Mouse (Mus musculus) layer of hippocampus, adult 11-12 months (tissue): Measurements from ENCODE around the gene Glt1d1.
"Not testable (repeated sequence)": the region's sequence is repeated elsewhere in the genome, so short reads cannot be mapped to it uniquely, and the experiment has no call there.

ENCODE experiments used
- DNase-seq: peaks from one replicate; pipeline ENCODE4 v3.0.0; 2022; ENCODE audit warnings: low spot score

Gene Glt1d1

GRCm38 (mm10) chr5:127698525-127698924, 66.5 kb downstream of the Glt1d1 start:
- DNase-seq: no peak

- no peak for DNase-seq
Observed at GRCm38 (mm10) chr5:127699679-127700078, 67.6 kb downstream of the Glt1d1 start.

DNA sequence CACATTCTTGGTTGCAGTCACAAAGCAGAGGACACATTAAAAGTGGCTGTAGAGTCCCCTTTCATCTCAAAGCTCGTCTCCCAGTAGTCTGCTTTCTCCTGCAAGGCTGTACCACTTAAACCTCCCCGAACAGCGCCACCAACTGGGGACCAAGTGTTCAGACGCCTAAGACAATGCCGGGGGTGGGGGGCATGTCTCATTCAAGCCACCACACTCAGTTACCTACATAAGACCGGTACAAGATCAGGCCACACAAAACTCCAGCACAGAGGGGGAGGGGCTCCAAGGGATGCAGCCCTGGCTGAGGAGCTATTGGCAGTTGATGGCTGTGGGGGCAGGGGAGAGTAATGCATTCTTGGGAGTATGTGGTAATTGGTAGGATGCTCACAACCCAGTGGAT, 68.1 kb downstream of the Glt1d1 start:
- no peak for DNase-seq

DNA sequence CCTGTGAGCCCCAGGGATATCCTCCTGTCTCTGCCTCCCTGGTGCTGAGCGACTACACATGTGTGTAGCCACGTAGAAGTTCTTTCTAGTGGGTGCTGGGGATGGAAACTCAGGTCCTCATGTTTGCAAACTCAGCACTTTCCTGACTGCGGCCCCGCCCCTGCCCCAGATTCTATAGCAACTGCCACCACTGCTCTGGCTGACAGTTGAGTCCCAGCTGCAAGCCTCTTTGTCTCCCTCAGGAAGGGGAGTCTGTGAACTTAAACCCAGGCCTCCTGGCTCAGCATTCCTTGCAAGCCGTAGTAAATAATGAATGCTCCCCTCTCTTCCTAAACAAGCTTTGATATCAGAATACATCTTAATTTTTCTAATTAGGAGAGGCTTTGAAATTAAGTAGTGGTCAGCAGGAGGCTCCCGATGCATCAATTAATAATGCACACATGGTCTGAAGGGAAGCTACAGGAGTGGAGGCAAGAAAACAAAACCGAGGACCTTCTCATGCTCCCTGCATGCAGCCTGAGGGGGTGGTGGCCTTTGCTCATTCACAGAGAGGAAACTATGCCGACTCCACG, 71.6 kb downstream of the Glt1d1 start:
- DNase-seq: no peak

GRCm38 (mm10) chr5:127705225-127705624, 73.2 kb downstream of the Glt1d1 start:
- DNase-seq: no peak

GRCm38 (mm10) chr5:127705976-127706375, 73.9 kb downstream of the Glt1d1 start:
- no peak for DNase-seq

GRCm38 (mm10) chr5:127708143-127708542, 76.1 kb downstream of the Glt1d1 start:
- DNase-seq: peak; percentile 16

DNA sequence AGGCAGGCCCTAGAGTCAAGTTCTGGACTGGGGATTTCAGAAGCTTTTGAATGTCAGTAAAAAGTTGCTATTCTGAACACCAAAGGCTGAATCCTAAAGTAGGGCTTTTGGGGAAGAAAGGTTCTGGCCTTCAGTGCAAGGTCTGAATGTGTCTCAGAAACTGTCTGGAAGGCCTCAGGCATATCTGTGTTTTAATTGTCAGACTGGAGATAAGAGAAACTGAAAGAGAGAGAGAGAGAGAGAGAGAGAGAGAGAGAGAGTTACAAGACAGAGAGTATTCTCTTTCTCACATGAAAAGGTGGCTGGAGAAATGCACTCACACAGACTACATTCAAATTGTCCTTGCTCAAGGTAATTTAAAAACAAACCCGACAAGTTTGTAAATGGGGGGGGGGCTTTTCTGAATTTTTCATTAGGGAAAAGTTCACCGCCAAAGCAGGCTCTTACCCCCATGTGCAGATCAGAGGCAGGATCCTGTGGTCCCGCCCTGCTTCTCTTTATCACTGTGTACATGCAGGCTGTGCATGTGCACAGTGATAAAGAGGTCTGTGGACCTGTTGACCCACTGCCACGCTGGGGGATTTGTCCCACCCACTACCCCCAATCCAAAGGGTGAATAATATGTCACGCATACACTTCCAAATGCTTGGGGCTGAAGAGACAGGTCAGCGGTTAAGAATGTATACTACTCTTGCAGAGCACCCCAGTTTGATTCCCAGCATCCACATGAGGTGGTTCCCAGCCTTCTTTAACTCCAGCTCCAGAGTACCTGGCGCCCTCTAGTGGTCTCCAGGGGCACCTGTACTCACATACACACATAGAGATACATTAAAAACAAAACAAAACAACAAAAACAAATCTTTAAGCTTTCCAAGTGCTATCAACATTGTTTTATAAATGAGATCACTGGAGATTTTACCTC, 83.0 kb downstream of the Glt1d1 start:
- no peak for DNase-seq

- DNase-seq: no peak
Observed at GRCm38 (mm10) chr5:127720591-127721379, 88.7 kb downstream of the Glt1d1 start.

GRCm38 (mm10) chr5:127722171-127722570, 90.1 kb downstream of the Glt1d1 start:
- peak; percentile 34 for DNase-seq

DNA sequence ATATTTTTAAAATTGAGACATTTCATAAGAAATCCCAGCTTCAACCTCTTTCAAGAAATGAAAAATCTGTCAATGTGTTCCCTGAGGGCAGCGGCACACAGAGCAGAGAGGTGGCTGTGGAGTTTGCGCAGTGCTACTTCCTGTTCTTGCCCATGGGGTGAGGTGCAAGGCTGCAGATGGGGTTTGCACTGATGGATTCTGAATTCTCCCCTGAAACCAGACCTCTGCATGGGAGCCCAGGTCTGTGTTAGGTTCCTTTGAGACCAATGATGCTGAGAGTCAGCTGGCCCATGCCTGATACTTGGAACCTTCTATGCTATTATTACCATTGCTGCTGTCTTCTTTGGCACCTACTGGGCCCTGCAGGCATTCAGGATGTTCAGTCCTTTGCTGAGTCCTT, 98.3 kb downstream of the Glt1d1 start:
- DNase-seq: no peak

- peak; percentile 55 for DNase-seq
Observed at GRCm38 (mm10) chr5:127741331-127741730, 109.3 kb downstream of the Glt1d1 start.

GRCm38 (mm10) chr5:127749540-127749939, 117.5 kb downstream of the Glt1d1 start:
- DNase-seq: not testable (repeated sequence)

DNA sequence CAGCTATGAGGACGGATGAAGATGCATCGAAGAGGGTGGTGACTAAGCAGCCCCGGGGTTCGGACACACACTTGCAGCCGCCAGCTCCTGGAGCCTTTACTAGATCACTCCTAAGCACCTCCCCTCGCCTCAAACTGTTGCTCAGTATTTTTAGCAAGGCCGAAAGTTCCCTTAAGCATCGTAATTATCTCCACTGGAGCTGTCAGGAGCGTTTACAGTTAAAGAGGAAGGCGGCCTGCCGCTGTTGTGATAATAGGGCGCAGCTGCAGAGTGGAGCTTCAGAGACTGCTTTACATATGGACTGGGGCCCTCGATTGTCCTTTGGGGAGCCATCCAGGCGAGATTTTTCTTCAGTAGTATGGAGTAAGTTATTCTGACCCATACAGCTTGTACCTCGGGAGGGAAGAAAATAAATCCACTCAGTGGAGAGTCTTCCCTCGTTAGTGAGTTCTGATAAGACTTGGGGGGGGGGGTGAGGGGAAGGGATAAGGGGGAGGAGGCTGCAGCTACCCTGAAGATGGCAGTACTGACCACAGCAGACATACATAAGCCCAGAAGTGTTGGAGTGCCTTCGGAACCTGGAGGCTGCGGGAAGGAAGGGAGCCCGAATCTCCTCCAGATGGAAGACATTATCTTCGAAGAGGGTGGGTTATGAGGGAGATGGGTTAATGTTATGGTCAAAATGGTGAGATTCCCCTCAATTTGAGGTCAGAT, 119.4 kb downstream of the Glt1d1 start:
- no peak for DNase-seq

- DNase-seq: no peak
Observed at GRCm38 (mm10) chr5:127755594-127755993, 123.5 kb downstream of the Glt1d1 start.

- DNase-seq: no peak
Observed at GRCm38 (mm10) chr5:127756011-127756410, 123.9 kb downstream of the Glt1d1 start.

DNA sequence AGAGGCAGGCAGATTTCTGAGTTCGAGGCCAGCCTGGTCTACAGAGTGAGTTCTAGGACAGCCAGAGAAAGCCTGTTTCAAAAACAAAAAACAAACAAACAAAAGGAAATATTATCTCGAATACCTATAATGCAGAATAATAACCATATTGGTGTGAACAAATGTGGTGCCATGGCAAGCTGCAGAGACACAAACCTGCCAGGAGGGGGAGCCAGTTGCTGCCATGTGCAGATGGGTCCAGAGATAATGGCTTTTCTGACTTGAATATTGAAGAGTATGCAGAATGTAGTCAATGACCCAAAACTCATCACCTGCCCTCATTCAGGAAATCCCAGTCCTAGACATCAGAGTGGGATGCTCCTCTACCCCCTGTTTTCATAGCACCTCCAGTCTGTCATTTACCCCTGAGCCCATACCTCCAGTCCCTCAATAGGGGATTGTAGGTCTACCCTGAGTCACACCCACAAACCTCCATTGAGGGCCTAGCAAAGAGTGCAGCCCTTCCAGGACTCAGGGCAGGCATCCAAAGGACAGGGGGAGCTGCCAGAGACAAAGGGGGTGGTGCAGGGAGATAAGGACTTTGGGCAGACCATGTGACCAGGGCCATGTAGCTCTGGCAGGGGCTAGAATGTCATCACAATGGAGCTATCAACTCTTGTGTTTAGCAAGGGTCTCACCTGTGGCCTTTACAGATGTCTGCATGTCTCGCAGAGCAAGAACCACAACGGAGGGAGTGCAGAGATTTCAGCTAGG, 124.8 kb downstream of the Glt1d1 start:
- no peak for DNase-seq

GRCm38 (mm10) chr5:127758576-127758975, 126.5 kb downstream of the Glt1d1 start:
- DNase-seq: no peak
